Mouse (Mus musculus): ENCODE data around the gene Pde4b.

- TF ChIP-seq CTCF (IDR thresholded peaks at IDR 0.05; ENCODE audit: control insufficient read depth, insufficient read depth, insufficient read length): no peak
- TF ChIP-seq CEBPB (IDR thresholded peaks at IDR 0.05; ENCODE audit: low read depth): no peak
- no peak for TF ChIP-seq FOSL1 (IDR thresholded peaks at IDR 0.05; ENCODE audit: insufficient read depth, low read length, poor library complexity, severe bottlenecking)
- TF ChIP-seq MYOD1 (IDR thresholded peaks at IDR 0.05; ENCODE audit: control insufficient read depth, insufficient read length, low read depth): no peak
Observed at GRCm38 (mm10) chr4:102630261-102630660, 542.9 kb downstream of the Pde4b start.

Data from C2C12 (cell line).